ENCODE assay signal across 8 mouse cellular contexts in genomic region chr16:38239729-38240128, GRCm38 (mm10). TPM values are rescaled to one million over a fixed set of nuclear protein-coding genes. Genes with fewer than 3 reads are reported as not detected.
A peak's percentile ranks its signal among the peaks of the same experiment; 100 is the strongest.
DNase-seq lines count a peak whose midpoint lies in the region; ATAC-seq and TF ChIP-seq lines count a peak whose summit lies in the region.

No protein-coding gene starts in this region.

- no peaks in the 10 kb centered on the region for H3K27me3 ChIP-seq in intestine, postnatal 0 days (replicated peaks; ENCODE audit: control insufficient read depth, insufficient read depth, low read length)
- H3K27me3 ChIP-seq in intestine, embryonic 16.5 days (replicated peaks; ENCODE audit: control insufficient read depth, insufficient read depth, low read length) = no peaks in the 10 kb centered on the region

- no peaks in the 10 kb centered on the region for H3K9me3 ChIP-seq in intestine, postnatal 0 days (ENCODE audit: control insufficient read depth)
- no peaks in the 10 kb centered on the region for H3K9me3 ChIP-seq in intestine, embryonic 16.5 days (ENCODE audit: control insufficient read depth, low read length)

- 47% methylated on average over 5 of the region's 5 CpGs for WGBS in intestine, postnatal 0 days
- WGBS in intestine, embryonic 16.5 days = 77% methylated on average over 5 of the region's 5 CpGs

- DNase-seq in ES-CJ7 (ENCODE audit: low read depth, low spot score) = peak; percentile 71
- peak; percentile 16 for DNase-seq in c-Kit-negative CD71-positive TER-119-positive erythroid progenitor cells, embryonic 14.5 days (ENCODE audit: low read depth, low spot score)
- peak; percentile 80 for DNase-seq in induced T-regulatory cell, adult 2 months (ENCODE audit: low read depth)
- peak; percentile 70 for DNase-seq in lung, postnatal 25 days (ENCODE audit: low spot score)
- DNase-seq in telencephalon, adult 2 months (ENCODE audit: low read depth, low spot score) = peak; percentile 34
- DNase-seq in neural tube, embryonic 10.5 days (ENCODE audit: extremely low spot score, low spot score) = no peak

- H3K36me3 ChIP-seq in intestine, postnatal 0 days (ENCODE audit: control insufficient read depth, insufficient read depth) = peaks cover 34% of the 10 kb centered on the region
- H3K36me3 ChIP-seq in intestine, embryonic 16.5 days (ENCODE audit: control insufficient read depth, insufficient read depth, low read length) = peaks cover 6% of the 10 kb centered on the region; the same call in 1 of the 2 replicates

- 0 out of 2 replicates have a peak, but pooled peaks have one; percentile 44 for ATAC-seq in intestine, postnatal 0 days
- ATAC-seq in intestine, embryonic 16.5 days = no peak

- peak overlapping the region; percentile 35; the same call in 1 of the 2 replicates for H3K27ac ChIP-seq in intestine, postnatal 0 days (ENCODE audit: low read depth, low read length)
- H3K27ac ChIP-seq in intestine, embryonic 16.5 days (ENCODE audit: low read length) = no peak overlapping the region

- no peak overlapping the region for H3K9ac ChIP-seq in intestine, postnatal 0 days (ENCODE audit: low read depth, low read length)
- no peak overlapping the region for H3K9ac ChIP-seq in intestine, embryonic 16.5 days (ENCODE audit: low read depth, low read length)

- TF ChIP-seq CTCF in intestine, postnatal 0 days (IDR thresholded peaks at IDR 0.05; ENCODE audit: low read depth) = peak; percentile 85

- H3K4me3 ChIP-seq in intestine, postnatal 0 days (ENCODE audit: low read depth, low read length) = no peak overlapping the region
- H3K4me3 ChIP-seq in intestine, embryonic 16.5 days (ENCODE audit: low read length) = no peak overlapping the region

- no peak overlapping the region for H3K4me2 ChIP-seq in intestine, postnatal 0 days (replicated peaks; ENCODE audit: low read depth)
- H3K4me2 ChIP-seq in intestine, embryonic 16.5 days (ENCODE audit: low read depth, low read length) = no peak overlapping the region

- H3K4me1 ChIP-seq in intestine, postnatal 0 days (replicated peaks; ENCODE audit: control insufficient read depth, insufficient read depth, low read length) = no peaks in the 10 kb centered on the region
- no peaks in the 10 kb centered on the region for H3K4me1 ChIP-seq in intestine, embryonic 16.5 days (ENCODE audit: control insufficient read depth, insufficient read depth, low read length)

RNA-seq across cellular contexts. Expression of gene Nr1i2, which starts 54.9 kb away (rescaled TPM):
- 23.1 and 26.0 TPM in 2 replicates for polyA plus RNA-seq in intestine, postnatal 0 days (2015; fragmentation: Nextera tagmentation; extraction: Ambion mirVana)
- polyA plus RNA-seq in intestine, embryonic 16.5 days (2015; fragmentation: Nextera tagmentation; extraction: Ambion mirVana) = 17.4 and 17.9 TPM in 2 replicates
